ENCODE assay signal across 18 mouse cellular contexts in the genomic region with DNA sequence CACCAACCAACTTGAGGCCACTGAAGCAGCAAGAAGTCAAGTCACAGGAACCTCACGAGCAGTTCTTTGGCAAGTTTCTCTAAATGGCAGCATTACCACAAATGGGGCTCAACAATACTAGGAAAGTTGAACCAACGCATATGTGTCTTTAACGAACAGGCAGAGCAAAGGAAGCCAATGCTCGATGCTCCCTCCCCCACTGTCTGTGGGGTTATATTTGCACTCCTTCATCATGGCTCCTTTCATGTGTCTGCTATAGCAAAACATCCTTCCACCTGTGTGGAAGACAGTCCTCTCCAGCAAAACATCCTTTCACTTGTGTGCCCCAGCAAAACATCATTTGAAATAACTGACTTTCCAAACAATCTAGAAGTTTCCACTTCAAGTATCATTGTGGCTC.
DNase-seq lines count a peak whose midpoint lies in the region.
"Had no signal": no experiment of that assay in that cellular context is flagged by ENCODE, and none has a peak within 500 bp of the region (broad histone marks: within the 10 kb centered on the region; RNA-seq: fewer than 3 reads in every experiment).

No protein-coding gene starts in this region.

- intact Hi-C loops in left cerebral cortex, postnatal 25 days (cut with DNase I), result no loop called here

- peak; percentile 82 for DNase-seq in CD4-positive, CD25-positive, alpha-beta regulatory T cell, adult 2 months (ENCODE audit: low read depth, low spot score)
- peak; percentile 65 to 78 for DNase-seq in CD8-positive naive resting alpha-beta T cell, adult 2 months (ENCODE audit: low read depth in 2 of 2, low spot score in 2 of 2)
- peak; percentile 87 for DNase-seq in naive thymus-derived CD4-positive, alpha-beta T cell, adult 2 months (ENCODE audit: low read depth)
- peak; percentile 78 for DNase-seq in thymus, postnatal 14 days
- DNase-seq in urinary bladder, postnatal 36 days (ENCODE audit: low spot score in 2 of 2), result no peak
- DNase-seq in left cerebral cortex, postnatal 25 days (ENCODE audit: low spot score in 2 of 2), result no peak
- no peak for DNase-seq in kidney, adult 8-10 months
- DNase-seq: adrenal gland, postnatal 14 days; cerebellum, adult 9-10 months; heart, postnatal 10 days; kidney, adult 11 months; kidney, postnatal 10 days; liver, embryonic 13.5 days; lung, adult 2 months; lung, postnatal 36 days; retina, postnatal 1 day; right cerebral cortex, postnatal 25 days; spleen, adult 18-20 months had no signal

Comparison
In these comparisons a context has a peak if more than half of its experiments do, and no peak if none do; other contexts are left out.
1. DNase-seq: peak in CD4-positive, CD25-positive, alpha-beta regulatory T cell, adult 2 months (single experiment), CD8-positive naive resting alpha-beta T cell, adult 2 months (2 of 2), naive thymus-derived CD4-positive, alpha-beta T cell, adult 2 months (single experiment) and thymus, postnatal 14 days (single experiment); none in urinary bladder, postnatal 36 days (0 of 2), left cerebral cortex, postnatal 25 days (0 of 2) and kidney, adult 8-10 months (0 of 2).